Mouse (Mus musculus) liver, postnatal 0 days (tissue): ENCODE data around the gene Plekhb1.

Experiments
- CTCF ChIP-seq: sonication (generic); IDR thresholded peaks from 2 replicates; pipeline ENCODE4 v1.5.1; 2016; ENCODE audit warnings: antibody characterized with exemption, low read depth
- EP300 ChIP-seq: IDR thresholded peaks from 2 replicates; pipeline ENCODE4 v1.6.1; 2016; ENCODE audit warnings: antibody characterized with exemption, low read depth, mild to moderate bottlenecking

- no peak for TF ChIP-seq CTCF
- TF ChIP-seq EP300: peak; percentile 83; the same call in 1 of the 2 replicates
These were observed 44.1 kb upstream of the Plekhb1 start, which contains the start of gene Fam168a for GRCm38 (mm10) chr7:100706143-100706841.
